Mouse (Mus musculus) midbrain, embryonic 11.5 days (tissue): ENCODE data around the gene Glyctk. TPM values are rescaled to one million over a fixed set of nuclear protein-coding genes. Genes with fewer than 3 reads are reported as not detected.

Experiments used
- ATAC-seq: fragments of 200-750 bp; cut with Nextera tagmentation; 2 replicates; pipeline ENCODE4 v1.8.0; 2017; ENCODE audit warnings: moderate TSS enrichment, moderate library complexity; ENCODE audit not compliant: low FRiP score
- DNase-seq: peaks from one replicate; pipeline ENCODE4 v3.0.0; 2015; ENCODE audit warnings: low spot score; ENCODE audit errors: missing footprints
- H3K27ac ChIP-seq: fragments of 300-500 bp; sonication (generic); 2 replicates; pipeline ENCODE4 v1.5.1; 2014; ENCODE audit warnings: low read depth, low read length
- H3K27me3 ChIP-seq: fragments of 300-500 bp; sonication (generic); 2 replicates; pipeline ENCODE4 v1.6.1; 2014; ENCODE audit warnings: mild to moderate bottlenecking, low read length, moderate library complexity, mixed read lengths; ENCODE audit not compliant: control insufficient read depth, insufficient read depth
- H3K36me3 ChIP-seq: fragments of 300-500 bp; sonication (generic); 2 replicates; pipeline ENCODE4 v1.6.1; 2014; ENCODE audit warnings: mild to moderate bottlenecking, low read length, moderate library complexity, mixed read lengths; ENCODE audit not compliant: control insufficient read depth, insufficient read depth
- H3K4me1 ChIP-seq: fragments of 300-500 bp; sonication (generic); 2 replicates; pipeline ENCODE4 v1.6.1; 2014; ENCODE audit warnings: low read length; ENCODE audit not compliant: control insufficient read depth, insufficient read depth
- H3K4me2 ChIP-seq: fragments of 300-500 bp; sonication (generic); 2 replicates; pipeline ENCODE4 v1.6.1; 2014; ENCODE audit warnings: mild to moderate bottlenecking, moderate library complexity
- H3K4me3 ChIP-seq: fragments of 300-500 bp; sonication (generic); 2 replicates; pipeline ENCODE4 v1.5.1; 2014; ENCODE audit warnings: low read depth, low read length
- H3K9ac ChIP-seq: fragments of 300-500 bp; sonication (generic); 2 replicates; pipeline ENCODE4 v1.6.1; 2014; ENCODE audit warnings: low read length
- H3K9me3 ChIP-seq: fragments of 300-500 bp; sonication (generic); 2 replicates; pipeline ENCODE4 v1.6.1; 2016; ENCODE audit warnings: low read length; ENCODE audit not compliant: control insufficient read depth
- WGBS: fragments of 180-500 bp; shearing (Covaris S2); extraction: QIAGEN DNeasy Blood & Tissue Kit; methylation state at CpG from one replicate; pipeline ENCODE4 v1.1.7; 2014; 5-methylcytosine and 5-hydroxymethylcytosine counted together
- polyA plus RNA-seq: library from polyadenylated mRNA; unstranded; fragments of >200 nt; fragmentation: Nextera tagmentation; extraction: Ambion mirVana; gene quantifications from 2 replicates; pipeline ENCODE4 v1.2.1, GENCODE M21; 2014

Glyctk gene
- polyA plus RNA-seq, 1 experiment from 2014 or later, result 5.6 TPM

DNA sequence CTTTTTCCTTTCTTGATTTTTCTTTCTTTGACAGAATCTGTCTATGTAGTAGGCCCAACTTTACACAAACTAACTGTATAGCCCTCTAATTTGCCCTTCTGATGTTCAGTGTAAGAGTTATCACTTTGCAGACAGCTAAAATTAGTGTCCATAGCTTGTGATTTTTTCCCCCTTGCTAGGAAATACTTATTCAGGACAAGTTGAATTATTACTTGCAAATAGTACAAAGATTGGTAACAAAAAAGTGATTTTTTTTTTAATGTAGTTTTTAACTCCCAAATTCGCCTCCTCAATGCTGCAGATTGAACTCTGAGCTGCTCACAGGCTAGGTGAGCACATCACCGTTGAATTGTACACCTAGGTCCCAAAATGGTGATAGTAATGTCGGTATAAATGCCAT, 22.0 kb upstream of the Glyctk start:
- no peaks in the 10 kb centered on the region for H3K27me3 ChIP-seq
- peaks cover 30% of the 10 kb centered on the region; the same call in 1 of the 2 replicates for H3K36me3 ChIP-seq
- H3K4me2 ChIP-seq, result no peak overlapping the region
- 97% methylated on average over 3 of the region's 3 CpGs for WGBS
- DNase-seq, result no peak
- no peaks in the 10 kb centered on the region for H3K9me3 ChIP-seq
- H3K9ac ChIP-seq, result no peak overlapping the region
- no peak for ATAC-seq
- H3K4me1 ChIP-seq, result no peaks in the 10 kb centered on the region
- H3K4me3 ChIP-seq, result no peak overlapping the region
- no peak overlapping the region for H3K27ac ChIP-seq

- Histone ChIP-seq H3K4me2 (no peak overlapping the region), H3K4me1 (no peaks in the 10 kb centered on the region), H3K9me3 (no peaks in the 10 kb centered on the region), H3K4me3 (no peak overlapping the region), H3K27me3 (no peaks in the 10 kb centered on the region), H3K36me3 (peaks cover 26% of the 10 kb centered on the region; the same call in 1 of the 2 replicates), H3K27ac (no peak overlapping the region), H3K9ac (no peak overlapping the region)
- no peak for ATAC-seq
- no peak for DNase-seq
- WGBS, result 91% methylated on average over 2 of the region's 2 CpGs
These were observed 21.5 kb upstream of the Glyctk start for GRCm38 (mm10) chr9:106179454-106179853.

GRCm38 (mm10) chr9:106177799-106178198, 19.9 kb upstream of the Glyctk start:
- WGBS, result 89% methylated on average over 6 of the region's 6 CpGs
- H3K36me3 ChIP-seq, result peaks cover 17% of the 10 kb centered on the region; the same call in 1 of the 2 replicates
- no peak overlapping the region for H3K4me3 ChIP-seq
- no peak overlapping the region for H3K27ac ChIP-seq
- no peak overlapping the region for H3K4me2 ChIP-seq
- no peaks in the 10 kb centered on the region for H3K27me3 ChIP-seq
- H3K4me1 ChIP-seq, result peaks cover 8% of the 10 kb centered on the region
- H3K9me3 ChIP-seq, result no peaks in the 10 kb centered on the region
- no peak for ATAC-seq
- no peak overlapping the region for H3K9ac ChIP-seq
- DNase-seq, result no peak

GRCm38 (mm10) chr9:106176769-106177168, 18.8 kb upstream of the Glyctk start:
- no peak for DNase-seq
- H3K36me3 ChIP-seq, result peaks cover 16% of the 10 kb centered on the region; the same call in 1 of the 2 replicates

DNA sequence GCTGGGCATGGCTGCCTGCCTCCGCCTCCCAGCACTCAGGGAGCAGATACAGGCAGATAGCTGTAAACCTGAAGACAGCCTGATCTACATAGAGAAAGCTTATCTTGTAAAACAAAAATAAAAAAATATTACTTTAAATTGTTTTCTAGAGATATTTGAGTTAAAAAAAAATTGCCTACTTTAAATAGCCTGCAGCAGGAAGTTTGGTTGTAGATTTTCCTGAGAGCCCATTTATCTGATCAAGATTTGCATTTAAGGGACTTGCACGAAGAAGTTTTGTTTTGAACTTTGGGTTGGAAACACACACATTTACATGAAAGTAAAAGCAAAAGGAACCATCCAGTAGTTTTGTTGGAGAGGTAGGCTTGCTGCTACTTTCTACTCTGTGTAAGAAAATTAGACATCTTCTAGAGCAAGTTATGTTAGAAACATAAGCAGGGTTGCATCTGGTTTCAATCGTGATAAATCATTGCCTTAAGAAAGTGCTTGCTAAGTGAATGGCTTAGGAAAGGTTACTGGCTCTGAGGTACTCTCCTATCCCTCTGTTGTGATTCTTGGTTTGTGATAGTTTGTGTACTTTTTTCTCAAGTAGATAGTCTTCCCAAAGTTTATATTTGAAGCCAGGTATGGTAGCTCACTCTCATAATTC, 17.7 kb upstream of the Glyctk start:
- ATAC-seq (no peak), DNase-seq (no peak)
- WGBS, result 89% methylated on average over 3 of the region's 3 CpGs

More at GRCm38 (mm10) chr9:106176769-106177168, 18.8 kb upstream of the Glyctk start:
- no peak for ATAC-seq
- Histone ChIP-seq H3K4me1 (peaks cover 8% of the 10 kb centered on the region), H3K27me3 (no peaks in the 10 kb centered on the region), H3K4me2 (no peak overlapping the region), H3K27ac (no peak overlapping the region), H3K9ac (no peak overlapping the region), H3K9me3 (no peaks in the 10 kb centered on the region), H3K4me3 (no peak overlapping the region)
- WGBS, result 88% methylated on average over 5 of the region's 5 CpGs

DNA sequence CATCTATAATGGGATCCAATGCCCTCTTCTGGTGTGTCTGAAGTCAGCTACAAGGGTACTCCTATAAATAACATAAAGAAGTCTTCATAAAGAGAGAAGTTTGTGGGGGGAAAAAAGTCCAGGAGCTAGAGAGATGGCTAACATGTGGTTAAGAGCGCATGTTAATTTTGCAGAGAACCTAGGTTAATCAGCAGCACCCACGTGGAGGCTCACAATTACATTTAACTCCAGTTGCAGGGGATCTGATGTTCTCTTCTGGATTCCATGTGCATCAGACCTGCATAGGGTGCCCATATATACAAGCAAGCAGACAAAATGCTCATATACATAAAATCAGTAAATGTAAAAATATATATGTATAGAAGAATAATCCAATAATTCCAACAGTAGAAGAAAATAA, 15.4 kb upstream of the Glyctk start:
- H3K27me3 ChIP-seq, result no peaks in the 10 kb centered on the region
- DNase-seq, result no peak
- no peak overlapping the region for H3K27ac ChIP-seq
- WGBS, result 73% methylated on average over 2 of the region's 2 CpGs
- H3K4me1 ChIP-seq, result peaks cover 12% of the 10 kb centered on the region
- H3K9me3 ChIP-seq, result no peaks in the 10 kb centered on the region
- peak overlapping the region; percentile 12; the same call in 1 of the 2 replicates for H3K4me3 ChIP-seq
- H3K4me2 ChIP-seq, result peak overlapping the region; percentile 69
- peaks cover 6% of the 10 kb centered on the region; the same call in 1 of the 2 replicates for H3K36me3 ChIP-seq
- no peak overlapping the region for H3K9ac ChIP-seq
- no peak for ATAC-seq

More for the DNA sequence above, 17.7 kb upstream of the Glyctk start:
- Histone ChIP-seq H3K27me3 (no peaks in the 10 kb centered on the region), H3K9ac (no peak overlapping the region), H3K9me3 (no peaks in the 10 kb centered on the region), H3K4me1 (peaks cover 8% of the 10 kb centered on the region), H3K27ac (no peak overlapping the region), H3K4me2 (no peak overlapping the region), H3K4me3 (no peak overlapping the region), H3K36me3 (peaks cover 8% of the 10 kb centered on the region; the same call in 1 of the 2 replicates)

DNA sequence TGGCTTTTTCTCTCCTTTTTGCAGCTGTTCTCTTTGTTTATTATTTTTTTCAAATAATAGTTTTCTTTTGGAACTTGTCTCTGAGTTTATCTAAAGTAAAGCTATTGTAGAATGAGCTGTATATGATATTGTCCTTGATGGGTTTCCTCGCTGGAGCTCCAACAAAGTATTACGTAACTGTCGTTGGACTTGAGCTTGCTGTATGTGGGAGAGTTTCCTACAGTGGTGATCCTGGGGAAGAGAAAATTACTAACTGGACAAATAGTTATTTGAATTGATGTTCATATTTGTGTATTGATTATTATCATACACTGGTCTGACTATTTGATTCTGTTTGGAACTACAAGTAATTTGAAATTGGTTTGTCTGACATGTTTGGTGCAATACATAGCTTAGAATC, 14.6 kb upstream of the Glyctk start:
- H3K9me3 ChIP-seq, result no peaks in the 10 kb centered on the region
- H3K27me3 ChIP-seq, result no peaks in the 10 kb centered on the region
- peak overlapping the region; percentile 69 for H3K4me2 ChIP-seq
- peak overlapping the region; percentile 85; the same call in 1 of the 2 replicates for H3K9ac ChIP-seq
- peak overlapping the region; percentile 75 for H3K4me3 ChIP-seq
- DNase-seq (no peak), ATAC-seq (no peak)
- peaks cover 4% of the 10 kb centered on the region; the same call in 1 of the 2 replicates for H3K36me3 ChIP-seq
- H3K27ac ChIP-seq, result no peak overlapping the region
- H3K4me1 ChIP-seq, result peaks cover 12% of the 10 kb centered on the region
- WGBS, result 54% methylated on average over 3 of the region's 3 CpGs

- Histone ChIP-seq H3K27ac (peak overlapping the region; percentile 87), H3K9me3 (no peaks in the 10 kb centered on the region), H3K36me3 (no peaks in the 10 kb centered on the region), H3K4me1 (peaks cover 12% of the 10 kb centered on the region), H3K4me3 (peak overlapping the region; percentile 75), H3K9ac (peak overlapping the region; percentile 85), H3K27me3 (no peaks in the 10 kb centered on the region), H3K4me2 (peak overlapping the region; percentile 69)
- ATAC-seq (peak; percentile 75), DNase-seq (peak; percentile 96)
- WGBS, result under 1% methylated on average over 30 of the region's 30 CpGs
These were observed 13.6 kb upstream of the Glyctk start for GRCm38 (mm10) chr9:106171346-106172158.
